Mouse (Mus musculus): ENCODE results near the gene 1700025G04Rik. TPM values are rescaled to one million over a fixed set of nuclear protein-coding genes. Genes with fewer than 3 reads are reported as not detected.

1700025G04Rik gene
- polyA plus RNA-seq, 1 experiment from 2014 or later, result 25.8 TPM

DNA sequence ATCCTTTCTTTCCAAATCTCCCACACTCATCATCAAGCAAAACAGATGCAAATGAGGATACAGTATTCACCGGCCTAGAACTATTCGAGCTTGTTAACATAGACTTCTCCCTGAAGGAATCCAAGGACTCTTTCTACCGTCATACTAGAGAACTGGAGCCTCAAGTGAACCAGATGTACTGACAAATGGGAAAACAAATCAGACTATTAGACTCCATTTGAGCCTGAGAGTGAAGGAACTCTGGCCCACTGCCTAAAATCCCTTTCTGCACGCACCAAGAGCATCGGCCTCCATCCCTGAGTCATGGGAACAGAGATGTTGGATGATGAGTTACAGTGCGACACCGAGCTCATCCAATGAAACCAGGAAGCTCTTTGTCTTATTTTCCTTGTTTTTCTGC, 264.9 kb downstream of the 1700025G04Rik start:
- H3K27me3 ChIP-seq (replicated peaks; ENCODE audit: control insufficient read depth, insufficient read depth, low read length), result no peaks in the 10 kb centered on the region
- no peak overlapping the region for H3K27ac ChIP-seq (ENCODE audit: low read depth, low read length)
- no peak overlapping the region for H3K9ac ChIP-seq (ENCODE audit: low read depth, low read length)
- ATAC-seq, result no peak
- no peak overlapping the region for H3K4me2 ChIP-seq (replicated peaks; ENCODE audit: low read depth)
- TF ChIP-seq CTCF (IDR thresholded peaks at IDR 0.05; ENCODE audit: low read depth), result no peak
- no peaks in the 10 kb centered on the region for H3K9me3 ChIP-seq (ENCODE audit: control insufficient read depth)
- no peak overlapping the region for H3K4me3 ChIP-seq (ENCODE audit: low read depth, low read length)
- WGBS, result 63% methylated on average over 7 of the region's 7 CpGs
- no peaks in the 10 kb centered on the region for H3K36me3 ChIP-seq (ENCODE audit: control insufficient read depth, insufficient read depth)
- H3K4me1 ChIP-seq (replicated peaks; ENCODE audit: control insufficient read depth, insufficient read depth, low read length), result no peaks in the 10 kb centered on the region

DNA sequence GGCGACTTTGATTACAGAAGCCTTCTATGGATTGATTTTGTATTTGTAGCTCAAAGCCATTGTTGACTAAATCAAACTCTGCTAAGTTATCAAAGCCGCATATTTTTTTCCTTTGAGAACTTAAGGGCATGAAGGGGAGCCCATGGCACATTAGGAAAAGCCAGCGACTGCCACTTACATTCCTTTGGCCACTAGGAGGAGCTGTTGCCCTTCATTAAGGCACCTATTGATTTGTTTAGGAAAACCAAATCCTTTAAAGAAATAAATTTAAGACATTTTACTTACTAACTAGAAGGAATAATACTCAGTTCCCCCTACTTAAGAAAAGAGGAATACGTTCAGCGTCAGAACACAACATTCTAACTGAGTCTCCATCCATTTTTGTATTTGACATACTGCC, 269.5 kb downstream of the 1700025G04Rik start:
- Histone ChIP-seq H3K4me1 (replicated peaks; ENCODE audit: control insufficient read depth, insufficient read depth, low read length) (no peaks in the 10 kb centered on the region), H3K4me3 (ENCODE audit: low read depth, low read length) (no peak overlapping the region), H3K4me2 (replicated peaks; ENCODE audit: low read depth) (no peak overlapping the region), H3K36me3 (ENCODE audit: control insufficient read depth, insufficient read depth) (peaks cover 20% of the 10 kb centered on the region), H3K9ac (ENCODE audit: low read depth, low read length) (no peak overlapping the region), H3K9me3 (ENCODE audit: control insufficient read depth) (no peaks in the 10 kb centered on the region), H3K27ac (ENCODE audit: low read depth, low read length) (no peak overlapping the region), H3K27me3 (replicated peaks; ENCODE audit: control insufficient read depth, insufficient read depth, low read length) (no peaks in the 10 kb centered on the region)
- WGBS, result 27% methylated on average over 5 of the region's 5 CpGs
- peak; percentile 86 for TF ChIP-seq CTCF (IDR thresholded peaks at IDR 0.05; ENCODE audit: low read depth)
- no peak for ATAC-seq

DNA sequence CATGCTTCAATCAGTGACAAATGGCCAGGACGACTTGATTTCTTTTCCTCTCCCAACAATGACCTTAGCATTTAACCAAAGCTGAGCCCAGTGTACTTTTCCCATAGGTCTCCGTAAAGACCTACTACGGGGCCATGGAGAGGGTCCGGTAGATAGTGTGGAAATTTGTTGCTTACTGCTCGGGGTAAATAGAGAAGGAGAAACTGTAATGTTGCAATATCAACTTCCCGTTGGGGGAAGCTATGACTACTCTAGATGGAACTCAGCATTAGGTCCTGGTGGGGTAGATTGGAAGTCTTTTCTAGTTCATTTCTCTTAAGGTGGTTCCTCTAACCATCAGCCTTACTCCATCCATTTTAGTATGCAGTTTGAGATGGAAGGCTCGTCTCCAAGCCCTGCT, 270.7 kb downstream of the 1700025G04Rik start:
- Histone ChIP-seq H3K36me3 (ENCODE audit: control insufficient read depth, insufficient read depth) (peaks cover 28% of the 10 kb centered on the region), H3K9me3 (ENCODE audit: control insufficient read depth) (no peaks in the 10 kb centered on the region), H3K4me1 (replicated peaks; ENCODE audit: control insufficient read depth, insufficient read depth, low read length) (no peaks in the 10 kb centered on the region), H3K4me3 (ENCODE audit: low read depth, low read length) (no peak overlapping the region), H3K27ac (ENCODE audit: low read depth, low read length) (no peak overlapping the region), H3K9ac (ENCODE audit: low read depth, low read length) (no peak overlapping the region), H3K4me2 (replicated peaks; ENCODE audit: low read depth) (no peak overlapping the region), H3K27me3 (replicated peaks; ENCODE audit: control insufficient read depth, insufficient read depth, low read length) (no peaks in the 10 kb centered on the region)
- WGBS, result 89% methylated on average over 7 of the region's 7 CpGs
- no peak for TF ChIP-seq CTCF (IDR thresholded peaks at IDR 0.05; ENCODE audit: low read depth)
- no peak for ATAC-seq

DNA sequence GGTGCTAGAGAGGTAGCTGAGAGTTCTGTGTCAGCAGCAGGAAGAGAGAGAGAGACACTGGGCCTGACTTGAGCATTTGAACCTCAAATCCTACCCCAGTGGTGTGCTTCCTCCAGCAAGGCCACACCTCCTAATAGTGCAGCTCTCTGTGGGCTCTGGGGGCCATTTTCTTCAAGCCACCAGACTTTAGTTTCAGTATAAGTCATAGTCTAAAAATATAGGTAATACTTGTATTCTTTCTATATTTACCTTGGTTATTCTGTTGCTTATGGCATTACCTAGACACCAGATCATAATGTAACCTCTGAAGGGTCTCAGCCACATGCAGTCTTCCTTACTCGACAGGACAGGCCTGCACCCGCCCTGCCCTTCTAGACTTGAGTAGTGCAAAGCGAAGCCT, 273.9 kb downstream of the 1700025G04Rik start:
- Histone ChIP-seq H3K27me3 (replicated peaks; ENCODE audit: control insufficient read depth, insufficient read depth, low read length) (no peaks in the 10 kb centered on the region), H3K36me3 (ENCODE audit: control insufficient read depth, insufficient read depth) (peaks cover 44% of the 10 kb centered on the region), H3K9ac (ENCODE audit: low read depth, low read length) (no peak overlapping the region), H3K4me2 (replicated peaks; ENCODE audit: low read depth) (no peak overlapping the region), H3K9me3 (ENCODE audit: control insufficient read depth) (no peaks in the 10 kb centered on the region), H3K4me3 (ENCODE audit: low read depth, low read length) (no peak overlapping the region), H3K27ac (ENCODE audit: low read depth, low read length) (no peak overlapping the region), H3K4me1 (replicated peaks; ENCODE audit: control insufficient read depth, insufficient read depth, low read length) (no peaks in the 10 kb centered on the region)
- WGBS, result 91% methylated on average over 3 of the region's 3 CpGs
- no peak for TF ChIP-seq CTCF (IDR thresholded peaks at IDR 0.05; ENCODE audit: low read depth)
- no peak for ATAC-seq

DNA sequence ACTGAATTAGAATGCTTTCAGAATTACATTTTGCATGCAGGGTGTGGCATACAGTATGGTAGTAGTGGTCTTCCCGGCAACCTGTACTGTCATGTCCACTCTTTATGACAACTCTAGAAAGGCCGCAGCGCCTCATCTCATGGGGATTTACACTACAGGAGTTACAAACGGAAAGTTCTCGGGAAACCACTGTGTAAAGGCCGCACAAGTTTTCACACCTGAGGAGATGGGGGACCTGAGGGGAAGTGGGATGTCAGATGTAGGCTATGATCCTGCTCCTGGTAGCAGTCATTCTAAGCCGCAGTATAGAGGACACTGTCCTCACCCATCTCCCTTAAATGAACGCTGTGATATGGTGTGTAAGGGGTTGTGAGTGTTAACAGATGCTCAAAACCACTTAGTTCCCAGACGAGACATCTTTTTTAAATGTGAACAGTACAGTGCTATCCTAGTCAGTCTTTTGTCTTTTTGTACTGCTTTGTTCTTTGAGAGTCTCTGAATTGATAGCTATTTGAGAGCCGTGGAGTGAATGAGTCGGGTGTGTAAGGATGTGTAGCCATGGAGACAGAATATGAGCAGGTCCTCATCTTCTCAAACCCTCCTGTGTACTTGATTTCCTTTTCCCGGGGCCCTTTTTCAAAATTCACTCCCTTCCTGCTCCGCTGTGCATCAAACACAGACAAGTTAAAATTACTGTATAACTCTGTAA, 277.8 kb downstream of the 1700025G04Rik start:
- Histone ChIP-seq H3K4me2 (replicated peaks; ENCODE audit: low read depth) (no peak overlapping the region), H3K36me3 (ENCODE audit: control insufficient read depth, insufficient read depth) (peaks cover 54% of the 10 kb centered on the region), H3K4me3 (ENCODE audit: low read depth, low read length) (no peak overlapping the region), H3K9ac (ENCODE audit: low read depth, low read length) (no peak overlapping the region), H3K9me3 (ENCODE audit: control insufficient read depth) (no peaks in the 10 kb centered on the region), H3K27me3 (replicated peaks; ENCODE audit: control insufficient read depth, insufficient read depth, low read length) (no peaks in the 10 kb centered on the region), H3K4me1 (replicated peaks; ENCODE audit: control insufficient read depth, insufficient read depth, low read length) (no peaks in the 10 kb centered on the region), H3K27ac (ENCODE audit: low read depth, low read length) (no peak overlapping the region)
- no peak for TF ChIP-seq CTCF (IDR thresholded peaks at IDR 0.05; ENCODE audit: low read depth)
- WGBS, result 91% methylated on average over 13 of the region's 13 CpGs
- ATAC-seq, result no peak

DNA sequence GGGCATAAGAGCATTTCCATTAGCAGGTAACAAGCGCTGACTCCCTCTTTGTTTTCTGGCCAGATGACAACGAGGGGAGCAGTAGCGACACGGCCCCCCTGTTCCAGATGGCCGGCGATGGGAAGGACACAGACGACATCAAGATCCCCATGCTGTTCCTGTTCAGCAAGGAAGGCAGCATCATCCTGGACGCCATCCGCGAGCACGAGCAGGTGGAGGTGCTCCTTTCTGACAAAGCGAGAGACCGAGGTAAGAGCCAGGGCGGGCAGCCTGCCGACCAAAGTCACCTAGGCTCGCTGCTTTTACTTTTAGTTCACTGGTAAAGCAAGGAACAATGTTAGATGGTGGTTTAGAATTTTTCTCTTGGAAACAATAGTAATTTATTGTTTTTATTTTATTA, 278.5 kb downstream of the 1700025G04Rik start:
- 93% methylated on average over 16 of the region's 16 CpGs for WGBS
- Histone ChIP-seq H3K4me3 (ENCODE audit: low read depth, low read length) (no peak overlapping the region), H3K4me2 (replicated peaks; ENCODE audit: low read depth) (no peak overlapping the region), H3K27ac (ENCODE audit: low read depth, low read length) (no peak overlapping the region), H3K9me3 (ENCODE audit: control insufficient read depth) (no peaks in the 10 kb centered on the region), H3K4me1 (replicated peaks; ENCODE audit: control insufficient read depth, insufficient read depth, low read length) (no peaks in the 10 kb centered on the region), H3K27me3 (replicated peaks; ENCODE audit: control insufficient read depth, insufficient read depth, low read length) (no peaks in the 10 kb centered on the region), H3K9ac (ENCODE audit: low read depth, low read length) (no peak overlapping the region), H3K36me3 (ENCODE audit: control insufficient read depth, insufficient read depth) (peaks cover 56% of the 10 kb centered on the region)
- ATAC-seq, result no peak
- no peak for TF ChIP-seq CTCF (IDR thresholded peaks at IDR 0.05; ENCODE audit: low read depth)
